Mouse (Mus musculus) E14TG2a.4 (cell line): Measurements from ENCODE around the gene Osbp2.

ENCODE experiments used
- H3K27me3 ChIP-seq: 2 replicates; pipeline ENCODE4 v1.6.1; 2014; ENCODE audit warnings: low read length, control low read depth; ENCODE audit not compliant: insufficient read depth
- H3K36me3 ChIP-seq: 2 replicates; pipeline ENCODE4 v1.6.1; 2014; ENCODE audit warnings: low read length, control low read depth; ENCODE audit not compliant: insufficient read depth
- H3K4me1 ChIP-seq: replicated peaks from 2 replicates; pipeline ENCODE4 v1.6.1; 2014; ENCODE audit warnings: low read depth, low read length, control low read depth
- H3K4me3 ChIP-seq: replicated peaks from 2 replicates; pipeline ENCODE4 v1.5.1; 2014; ENCODE audit warnings: mild to moderate bottlenecking, low read length
- H3K9me3 ChIP-seq: 2 replicates; pipeline ENCODE4 v1.6.1; 2014; ENCODE audit warnings: low read length, control low read depth
- CTCF ChIP-seq: conservative IDR thresholded peaks from 2 replicates; pipeline ENCODE4 v1.5.1; 2014; ENCODE audit warnings: low read length
- NANOG ChIP-seq: IDR thresholded peaks from 2 replicates; pipeline ENCODE4 v1.6.1; 2014; ENCODE audit warnings: borderline replicate concordance, low read length, mixed read lengths
- POU5F1 ChIP-seq: IDR thresholded peaks from 2 replicates; pipeline ENCODE4 v1.6.1; 2014; ENCODE audit warnings: low read length, borderline replicate concordance

Gene Osbp2

DNA sequence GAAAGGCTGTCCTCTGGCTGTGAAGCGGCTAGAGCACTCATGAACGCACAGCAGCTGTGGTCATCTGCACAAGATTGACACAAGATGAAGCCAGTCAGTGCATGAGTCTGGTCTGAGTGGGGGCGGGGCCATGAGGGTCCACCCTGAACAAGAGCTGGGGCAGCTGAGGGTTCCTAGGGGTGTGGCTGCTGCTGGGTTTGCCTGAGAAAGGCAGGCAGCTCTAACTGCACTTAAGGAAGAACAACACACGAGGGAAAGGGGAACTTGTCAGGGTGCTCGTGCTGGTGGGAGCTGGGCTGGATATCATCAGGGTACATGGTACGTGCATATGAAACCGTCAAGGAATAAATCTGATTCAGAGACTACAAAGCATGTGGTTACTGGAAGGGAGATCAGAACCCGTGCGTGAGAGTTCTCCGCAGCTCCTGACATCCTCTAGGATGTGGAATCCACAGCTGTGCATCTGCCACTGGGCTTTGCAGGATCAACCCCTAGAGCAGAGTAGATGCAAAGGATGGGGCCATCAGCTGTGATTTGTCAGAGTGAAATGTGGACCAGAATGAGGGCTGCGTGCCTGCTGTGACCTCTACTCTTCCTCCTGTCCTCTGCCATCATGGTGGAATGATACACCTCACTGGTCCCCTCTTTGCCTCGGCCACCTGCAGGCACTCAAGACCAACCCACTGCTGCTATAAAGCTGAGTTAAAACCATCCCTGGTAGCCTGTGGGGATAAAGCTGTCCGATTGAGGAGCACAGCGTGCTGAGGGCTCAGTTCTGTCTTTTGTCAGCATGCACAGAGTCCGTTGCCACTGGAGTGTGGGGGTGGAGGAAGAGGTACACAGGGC is 14.0 kb downstream of the Osbp2 start:
- H3K36me3 ChIP-seq, result no peaks in the 10 kb centered on the region
- no peak overlapping the region for H3K4me3 ChIP-seq
- peaks cover 53% of the 10 kb centered on the region for H3K4me1 ChIP-seq
- peaks cover 8% of the 10 kb centered on the region; the same call in 1 of the 2 replicates for H3K27me3 ChIP-seq
- peaks cover 3% of the 10 kb centered on the region; the same call in 1 of the 2 replicates for H3K9me3 ChIP-seq
- TF ChIP-seq NANOG (no peak), POU5F1 (no peak), CTCF (no peak)

DNA sequence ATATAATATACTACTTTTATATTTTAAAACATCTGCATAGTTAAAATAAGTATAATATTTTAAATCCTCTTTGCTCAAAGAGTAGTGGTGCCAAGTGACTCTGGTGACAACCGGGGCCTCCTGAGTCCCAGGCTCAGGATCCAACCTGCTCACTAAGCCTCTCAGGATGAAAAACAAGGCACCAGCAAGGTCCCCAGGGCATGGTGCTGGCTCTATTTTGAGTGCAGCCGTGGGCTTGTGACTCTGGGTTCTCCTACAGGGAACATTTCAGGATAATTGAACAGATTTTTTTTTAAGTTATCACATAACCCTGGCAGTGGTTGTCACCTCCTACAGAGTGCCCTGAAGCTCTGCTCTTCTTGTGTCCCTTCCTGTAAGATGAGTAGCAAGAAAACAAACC is 17.4 kb downstream of the Osbp2 start:
- H3K4me3 ChIP-seq, result no peak overlapping the region
- peaks cover 38% of the 10 kb centered on the region for H3K4me1 ChIP-seq
- no peaks in the 10 kb centered on the region for H3K36me3 ChIP-seq
- no peaks in the 10 kb centered on the region for H3K9me3 ChIP-seq
- peaks cover 12% of the 10 kb centered on the region; the same call in 1 of the 2 replicates for H3K27me3 ChIP-seq
- no peak for TF ChIP-seq CTCF
- TF ChIP-seq NANOG, result no peak
- no peak for TF ChIP-seq POU5F1

DNA sequence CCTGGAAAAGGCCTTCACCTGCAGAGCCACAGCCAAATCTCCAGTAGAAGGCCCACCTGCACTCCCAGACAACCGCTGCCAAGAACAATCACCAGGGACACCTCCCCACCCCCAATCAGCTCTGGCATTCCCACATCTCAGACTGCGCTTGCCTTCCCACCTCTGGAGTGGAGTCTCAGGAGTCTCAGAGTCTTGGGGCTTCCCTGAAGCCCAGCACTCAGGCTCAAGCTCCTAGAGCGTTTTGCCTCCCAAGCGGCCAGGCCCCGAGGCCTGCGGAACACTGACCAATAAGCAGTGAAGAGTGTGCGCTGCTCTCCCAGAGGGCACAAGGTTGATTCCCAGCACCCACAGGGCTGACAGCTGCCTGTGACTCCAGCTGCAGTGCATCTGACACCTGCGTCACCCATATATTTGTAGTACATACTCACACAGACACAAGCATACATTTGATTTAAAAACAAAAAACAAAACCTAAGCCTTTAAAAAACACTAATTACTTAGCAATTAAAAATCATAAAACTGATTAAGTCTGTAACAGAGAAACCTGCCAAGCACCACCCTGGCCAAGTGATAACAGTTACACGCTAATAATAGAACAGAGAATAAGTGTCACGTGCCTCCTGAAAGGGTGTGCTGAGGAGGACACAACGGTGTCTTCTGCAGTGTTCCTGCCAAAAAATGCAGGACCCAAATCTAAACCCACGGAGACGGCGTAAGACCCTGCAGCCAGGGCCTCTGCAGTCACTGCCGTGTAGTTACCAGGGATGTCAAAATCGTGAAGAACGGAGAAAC is 19.6 kb downstream of the Osbp2 start:
- no peaks in the 10 kb centered on the region for H3K9me3 ChIP-seq
- H3K27me3 ChIP-seq, result peaks cover 6% of the 10 kb centered on the region; the same call in 1 of the 2 replicates
- H3K4me1 ChIP-seq, result peaks cover 17% of the 10 kb centered on the region
- no peak overlapping the region for H3K4me3 ChIP-seq
- no peak for TF ChIP-seq POU5F1
- no peaks in the 10 kb centered on the region for H3K36me3 ChIP-seq

DNA sequence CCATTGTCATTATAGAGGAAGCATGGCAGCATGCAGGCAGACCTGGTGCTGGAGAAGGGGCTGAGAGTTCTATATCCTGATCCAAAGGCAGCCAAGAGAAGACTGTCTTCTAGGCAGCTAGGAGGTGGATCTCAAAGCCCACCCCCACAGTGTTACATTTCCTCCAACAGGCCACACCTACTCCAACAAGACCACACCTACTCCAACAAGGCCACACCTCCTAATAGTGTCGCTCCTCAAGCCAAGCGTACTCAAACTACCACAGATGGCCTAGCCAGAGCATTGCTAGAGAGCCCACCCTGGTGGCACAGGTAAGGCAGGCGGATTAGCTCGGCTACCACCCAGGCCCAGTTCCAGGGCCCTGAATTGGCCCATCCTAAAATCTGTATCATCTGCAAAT is 28.4 kb downstream of the Osbp2 start:
- Histone ChIP-seq H3K36me3 (no peaks in the 10 kb centered on the region), H3K4me1 (peaks cover 33% of the 10 kb centered on the region), H3K4me3 (peak overlapping the region; percentile 76; the same call in 1 of the 2 replicates), H3K9me3 (no peaks in the 10 kb centered on the region), H3K27me3 (peaks cover 14% of the 10 kb centered on the region; the same call in 1 of the 2 replicates)
- TF ChIP-seq NANOG (no peak), CTCF (no peak), POU5F1 (no peak)

- H3K27me3 ChIP-seq, result peaks cover 15% of the 10 kb centered on the region; the same call in 1 of the 2 replicates
- TF ChIP-seq CTCF, result peak; percentile 89
- TF ChIP-seq NANOG, result no peak
- no peaks in the 10 kb centered on the region for H3K9me3 ChIP-seq
- no peaks in the 10 kb centered on the region for H3K36me3 ChIP-seq
- H3K4me3 ChIP-seq, result peak overlapping the region; percentile 76
- H3K4me1 ChIP-seq, result peaks cover 33% of the 10 kb centered on the region
These were observed 29.1 kb downstream of the Osbp2 start for GRCm38 (mm10) chr11:3834421-3835098.

- Histone ChIP-seq H3K27me3 (peaks cover 15% of the 10 kb centered on the region; the same call in 1 of the 2 replicates), H3K9me3 (no peaks in the 10 kb centered on the region), H3K4me3 (peak overlapping the region; percentile 76), H3K36me3 (no peaks in the 10 kb centered on the region), H3K4me1 (peaks cover 33% of the 10 kb centered on the region)
- TF ChIP-seq POU5F1 (no peak), CTCF (no peak), NANOG (no peak)
These were observed 29.9 kb downstream of the Osbp2 start for GRCm38 (mm10) chr11:3833544-3834420.

DNA sequence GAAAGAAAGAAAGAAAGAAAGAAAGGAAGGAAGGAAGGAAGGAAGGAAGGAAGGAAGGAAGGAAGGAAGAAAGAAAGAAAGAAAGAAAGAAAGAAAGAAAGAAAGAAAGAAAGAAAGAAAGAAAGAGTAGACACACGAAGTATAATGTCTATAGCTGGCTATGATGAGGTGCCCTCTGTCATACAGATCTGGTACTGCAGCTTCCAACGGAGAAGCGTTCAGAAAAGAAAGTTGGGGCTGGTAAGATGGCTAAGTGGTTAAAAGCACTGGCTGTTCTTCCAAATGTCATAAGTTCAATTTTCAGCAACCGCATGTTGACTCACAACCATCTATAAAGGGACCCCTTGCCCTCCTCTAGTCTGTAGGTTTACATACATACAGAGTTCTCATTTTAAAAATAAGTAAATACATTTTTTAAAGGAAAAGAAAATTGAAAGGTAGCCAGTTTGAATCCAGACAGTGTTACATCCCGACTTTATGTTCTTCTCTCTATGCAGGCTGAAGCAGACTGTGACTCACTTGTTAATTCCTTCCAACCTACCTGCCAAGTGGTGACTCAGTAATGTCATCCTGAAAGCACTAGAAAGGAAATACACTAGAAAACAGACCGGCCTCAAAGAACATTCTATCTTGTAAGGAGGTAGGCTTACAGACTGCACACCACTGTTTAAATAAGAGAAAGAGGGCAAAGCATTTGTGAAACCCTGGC is 31.4 kb downstream of the Osbp2 start:
- TF ChIP-seq POU5F1 (no peak), CTCF (peak; percentile 53)
- Histone ChIP-seq H3K9me3 (peaks cover 9% of the 10 kb centered on the region; the same call in 1 of the 2 replicates), H3K27me3 (peaks cover 17% of the 10 kb centered on the region; the same call in 1 of the 2 replicates), H3K4me1 (peaks cover 29% of the 10 kb centered on the region), H3K36me3 (no peaks in the 10 kb centered on the region), H3K4me3 (no peak overlapping the region)
